Comparison of ENCODE assay signal across 8 mouse cellular contexts in the genomic region with DNA sequence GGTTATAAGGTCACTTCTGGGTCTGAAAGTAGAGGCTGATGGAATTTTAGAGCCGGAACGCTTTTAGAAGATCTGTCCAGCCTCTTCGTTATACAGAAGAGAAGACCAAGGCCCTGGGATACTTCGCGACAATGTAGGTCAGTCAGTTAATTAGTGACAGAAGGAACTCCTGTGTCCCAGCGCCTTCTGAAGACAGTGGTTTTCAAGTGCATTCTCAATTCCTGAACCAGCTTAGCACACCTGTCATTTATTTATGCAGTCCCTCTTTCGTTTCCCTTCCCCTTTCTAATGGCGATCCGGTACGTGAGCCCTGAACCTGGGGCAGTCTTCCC.
DNase-seq lines count a peak whose midpoint lies in the region; ATAC-seq and TF ChIP-seq lines count a peak whose summit lies in the region.

No protein-coding gene starts in this region.

- no peaks in the 10 kb centered on the region for H3K36me3 ChIP-seq in intestine, embryonic 14.5 days (ENCODE audit: control insufficient read depth, insufficient read depth, low read length)
- no peaks in the 10 kb centered on the region for H3K36me3 ChIP-seq in midbrain, postnatal 0 days (ENCODE audit: insufficient read depth, low read length)

- DNase-seq in layer of hippocampus, adult 2 months (ENCODE audit: low spot score in 2 of 2) = no peak
- DNase-seq in layer of hippocampus, postnatal 36 days = no peak
- no peak for DNase-seq in intestine, embryonic 14.5 days (ENCODE audit: low spot score)
- peak; percentile 14 for DNase-seq in midbrain, postnatal 0 days (ENCODE audit: low spot score)
- DNase-seq in urinary bladder, adult 18-20 months (ENCODE audit: low spot score in 2 of 2) = no peak
- no peak for DNase-seq in gastrocnemius, adult 8-10 months (ENCODE audit: low spot score in 2 of 2)
- no peak for DNase-seq in gastrocnemius, adult 18-20 months (ENCODE audit: low spot score)

- peak overlapping the region; percentile 74 for H3K9ac ChIP-seq in intestine, embryonic 14.5 days (ENCODE audit: low read length)
- H3K9ac ChIP-seq in midbrain, postnatal 0 days (replicated peaks; ENCODE audit: low read length, poor library complexity, severe bottlenecking) = peak overlapping the region; percentile 77

- H3K4me2 ChIP-seq in intestine, embryonic 14.5 days (ENCODE audit: low read length) = peak overlapping the region; percentile 48
- peak overlapping the region; percentile 98 for H3K4me2 ChIP-seq in midbrain, postnatal 0 days (ENCODE audit: low read depth, low read length, poor library complexity, severe bottlenecking)

- WGBS in intestine, embryonic 14.5 days = 15% methylated on average over 10 of the region's 10 CpGs
- 23% methylated on average over 10 of the region's 10 CpGs for WGBS in midbrain, postnatal 0 days

- H3K4me3 ChIP-seq in layer of hippocampus, adult 2 months = peak overlapping the region; percentile 94
- H3K4me3 ChIP-seq in cortical plate, adult 2 months (ENCODE audit: insufficient read depth, low read length) = peak overlapping the region; percentile 76
- peak overlapping the region; percentile 67 for H3K4me3 ChIP-seq in intestine, embryonic 14.5 days (ENCODE audit: low read depth, low read length)
- H3K4me3 ChIP-seq in midbrain, postnatal 0 days (ENCODE audit: low read depth, low read length) = peak overlapping the region; percentile 81

- no peaks in the 10 kb centered on the region for H3K27me3 ChIP-seq in intestine, embryonic 14.5 days (replicated peaks; ENCODE audit: control insufficient read depth, insufficient read depth, low read length)
- H3K27me3 ChIP-seq in midbrain, postnatal 0 days (ENCODE audit: insufficient read depth, low read length) = no peaks in the 10 kb centered on the region

- no peak for TF ChIP-seq POLR2A in cortical plate, adult 2 months (IDR thresholded peaks at IDR 0.05; ENCODE audit: extremely low read depth, insufficient read depth, low read length)

- H3K27ac ChIP-seq in layer of hippocampus, adult 2 months = peak overlapping the region; percentile 89
- H3K27ac ChIP-seq in cortical plate, adult 2 months (ENCODE audit: insufficient read depth, low read length) = peak overlapping the region; percentile 84
- H3K27ac ChIP-seq in intestine, embryonic 14.5 days (ENCODE audit: low read depth) = peak overlapping the region; percentile 74
- H3K27ac ChIP-seq in midbrain, postnatal 0 days (ENCODE audit: low read depth, low read length) = peak overlapping the region; percentile 67

- no peak for ATAC-seq in intestine, embryonic 14.5 days (replicated peaks; ENCODE audit: low FRiP score, low TSS enrichment, low read depth)
- no peak for ATAC-seq in midbrain, postnatal 0 days (ENCODE audit: low FRiP score)

- no peak for TF ChIP-seq CTCF in layer of hippocampus, adult 2 months (conservative IDR thresholded peaks at IDR 0.05)
- no peak for TF ChIP-seq CTCF in cortical plate, adult 2 months (IDR thresholded peaks at IDR 0.05; ENCODE audit: extremely low read depth, insufficient read depth, low read length)
- no peak for TF ChIP-seq CTCF in midbrain, postnatal 0 days (IDR thresholded peaks at IDR 0.05)

- no peaks in the 10 kb centered on the region for H3K4me1 ChIP-seq in cortical plate, adult 2 months (ENCODE audit: control insufficient read depth, insufficient read depth, low read length)
- H3K4me1 ChIP-seq in intestine, embryonic 14.5 days (replicated peaks; ENCODE audit: control insufficient read depth, insufficient read depth, low read length) = peaks cover 4% of the 10 kb centered on the region; the same call in 1 of the 2 replicates
- H3K4me1 ChIP-seq in midbrain, postnatal 0 days (ENCODE audit: insufficient read depth, low read length) = no peaks in the 10 kb centered on the region

- no peaks in the 10 kb centered on the region for H3K9me3 ChIP-seq in intestine, embryonic 14.5 days (ENCODE audit: control insufficient read depth, low read length)
- H3K9me3 ChIP-seq in midbrain, postnatal 0 days (ENCODE audit: low read length) = no peaks in the 10 kb centered on the region
